Mouse (Mus musculus) brain, embryonic 14.5 days (tissue): ENCODE measurements around the gene Add1.

ENCODE experiments used
- CTCF ChIP-seq: fragments of 200-500 bp; IDR thresholded peaks from 2 replicates; pipeline ENCODE4 v1.5.1; 2012; ENCODE audit warnings: inconsistent platforms, mild to moderate bottlenecking, moderate library complexity, borderline replicate concordance; ENCODE audit not compliant: insufficient read depth, insufficient read length; ENCODE audit errors: extremely low read depth
- POLR2A ChIP-seq: fragments of 200-500 bp; IDR thresholded peaks from 2 replicates; pipeline ENCODE4 v1.6.1; 2012; ENCODE audit warnings: mild to moderate bottlenecking, inconsistent platforms, borderline replicate concordance; ENCODE audit not compliant: poor library complexity, insufficient read depth, insufficient read length, severe bottlenecking; ENCODE audit errors: extremely low read depth

DNA sequence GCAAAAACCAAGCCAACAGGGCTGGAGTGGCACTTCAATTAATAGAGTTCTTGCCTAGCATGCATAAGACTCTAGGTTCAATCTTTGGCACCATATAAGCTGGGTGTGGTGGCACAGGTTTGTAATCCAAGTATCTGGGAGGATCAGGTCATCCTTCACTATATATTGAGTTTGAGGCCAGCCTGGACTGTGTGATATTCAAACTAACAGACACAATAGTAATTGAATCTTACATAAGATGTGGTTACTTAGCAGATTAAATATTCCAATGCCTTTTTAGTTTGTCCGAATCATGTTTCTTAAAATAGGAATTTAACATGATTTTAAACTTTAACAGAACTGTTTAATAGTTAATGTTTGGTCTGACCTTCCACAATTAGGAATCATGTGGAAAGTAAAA is 2.8 kb downstream of the Add1 start:
- TF ChIP-seq CTCF (no peak), POLR2A (no peak)
